Mouse (Mus musculus) MEL (cell line): ENCODE measurements at regions not wholly inside any gene's neighbourhood (a gene's known extent, or its start where the extent isn't known, plus 50 kb on each side); places are given as distances from the start of the nearest gene placed in this dataset.

ENCODE experiments used
- CHD2 ChIP-seq: IDR thresholded peaks from 2 replicates; pipeline ENCODE4 v1.6.1; 2011; ENCODE audit warnings: low read length, improper control_type of control experiment
- CTCF ChIP-seq, 3 experiments: IDR thresholded peaks in 2 of 3; conservative IDR thresholded peaks in 1 of 3; 2 replicates each; pipeline ENCODE4 v1.5.1; 2011 to 2012; ENCODE audit warnings: low read length in 3 of 3, low read depth in 2 of 3, mild to moderate bottlenecking in 2 of 3, improper control_type of control experiment in 1 of 3, inconsistent platforms in 1 of 3, mixed read lengths in 1 of 3, moderate library complexity in 1 of 3; ENCODE audit not compliant: control insufficient read depth in 1 of 3, insufficient read depth in 1 of 3, poor library complexity in 1 of 3, severe bottlenecking in 1 of 3
- EP300 ChIP-seq, 2 experiments: IDR thresholded peaks; 2 replicates each; pipeline ENCODE4 v1.6.1; 2011; ENCODE audit warnings: improper control_type of control experiment in 2 of 2, low read length in 2 of 2, low read depth in 1 of 2, mild to moderate bottlenecking in 1 of 2
- HCFC1 ChIP-seq: IDR thresholded peaks from 2 replicates; pipeline ENCODE4 v1.6.1; 2012; ENCODE audit warnings: low read depth, mild to moderate bottlenecking, inconsistent platforms, low read length, improper control_type of control experiment, moderate library complexity
- JUND ChIP-seq: IDR thresholded peaks from 2 replicates; pipeline ENCODE4 v1.6.1; 2011; ENCODE audit warnings: low read depth, mild to moderate bottlenecking, improper control_type of control experiment, low read length
- MYC ChIP-seq: IDR thresholded peaks from 2 replicates; pipeline ENCODE4 v1.6.1; 2011; ENCODE audit warnings: low read depth, mild to moderate bottlenecking, low read length, improper control_type of control experiment, moderate library complexity
- POLR2A ChIP-seq, 2 experiments: IDR thresholded peaks; 2 replicates each; pipeline ENCODE4 v1.6.1; 2011 to 2012; ENCODE audit warnings: low read length in 2 of 2, mild to moderate bottlenecking in 2 of 2, control low read depth in 1 of 2, improper control_type of control experiment in 1 of 2, low read depth in 1 of 2, moderate library complexity in 1 of 2; ENCODE audit not compliant: control insufficient read depth in 1 of 2, insufficient read depth in 1 of 2, poor library complexity in 1 of 2
- ZNF384 ChIP-seq: IDR thresholded peaks from 2 replicates; pipeline ENCODE4 v1.6.1; 2012; ENCODE audit warnings: low read depth, mild to moderate bottlenecking, inconsistent platforms, low read length, improper control_type of control experiment

- no peak for TF ChIP-seq CTCF (IDR thresholded peaks at IDR 0.05 in 2 of 3, conservative IDR thresholded peaks at IDR 0.05 in 1 of 3; ENCODE audit: control insufficient read depth in 1 of 3, insufficient read depth in 1 of 3, low read depth in 2 of 3, low read length in 3 of 3, poor library complexity in 1 of 3, severe bottlenecking in 1 of 3)
- no peak for TF ChIP-seq JUND
- no peak for TF ChIP-seq HCFC1
- no peak for TF ChIP-seq ZNF384
- no peak for TF ChIP-seq MYC
- no peak for TF ChIP-seq EP300 (IDR thresholded peaks at IDR 0.05; ENCODE audit: low read depth in 1 of 2, low read length in 2 of 2)
- TF ChIP-seq POLR2A (IDR thresholded peaks at IDR 0.05; ENCODE audit: control insufficient read depth in 1 of 2, insufficient read depth in 1 of 2, low read depth in 1 of 2, low read length in 2 of 2, poor library complexity in 1 of 2), result no peak
- no peak for TF ChIP-seq CHD2
Observed at GRCm38 (mm10) chr11:44261657-44262056, 138.2 kb upstream of the Il12b start.
